Mouse (Mus musculus) left cerebral cortex, postnatal 10 days (tissue): ENCODE data around the gene Angptl4. TPM values are rescaled to one million over a fixed set of nuclear protein-coding genes. Genes with fewer than 3 reads are reported as not detected.
"Not testable (repeated sequence)": the region's sequence is repeated elsewhere in the genome, so short reads cannot be mapped to it uniquely, and the experiment has no call there.

ENCODE experiments used
- DNase-seq, 2 experiments: peaks; one replicate each; pipeline ENCODE4 v3.0.0; 2021 to 2022; ENCODE audit warnings: low spot score in 2 of 2, mixed read lengths in 1 of 2; ENCODE audit errors: extremely low spot score in 1 of 2
- intact Hi-C: fragments of 180-260 bp; cut with DNase I; formaldehyde crosslinking; loops from one replicate; pipeline ENCODE4 v1.15.1; 2025
- total RNA-seq, 2 experiments: library from RNA; stranded (reverse); gene quantifications; 2 replicates each; pipeline ENCODE4 v1.2.3; 2021

The Angptl4 gene
- total RNA-seq, 2 experiments from 2014 or later, result 5.2 to 9.1 TPM

DNA sequence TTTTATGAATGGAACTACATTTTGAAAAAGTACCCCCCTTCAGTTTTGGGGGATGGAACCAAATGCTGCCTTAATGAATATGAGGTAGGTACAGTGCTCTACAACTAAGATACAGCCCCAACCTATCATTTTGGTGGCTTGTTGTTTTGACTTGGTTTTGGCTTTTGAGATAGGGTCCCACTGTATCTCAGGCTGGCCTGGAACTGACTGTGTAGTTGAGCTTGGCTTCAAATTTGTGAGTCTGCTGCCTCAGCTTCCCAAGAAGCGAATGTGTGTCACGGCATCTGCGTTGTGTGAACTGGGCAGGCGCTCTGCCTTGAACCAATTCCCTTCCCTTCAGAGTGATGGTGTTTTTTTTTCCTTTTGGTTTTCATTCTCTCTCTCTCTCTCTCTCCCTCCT, 10.0 kb downstream of the Angptl4 start:
- intact Hi-C loops, result no loop called here
- DNase-seq, result no peak

DNA sequence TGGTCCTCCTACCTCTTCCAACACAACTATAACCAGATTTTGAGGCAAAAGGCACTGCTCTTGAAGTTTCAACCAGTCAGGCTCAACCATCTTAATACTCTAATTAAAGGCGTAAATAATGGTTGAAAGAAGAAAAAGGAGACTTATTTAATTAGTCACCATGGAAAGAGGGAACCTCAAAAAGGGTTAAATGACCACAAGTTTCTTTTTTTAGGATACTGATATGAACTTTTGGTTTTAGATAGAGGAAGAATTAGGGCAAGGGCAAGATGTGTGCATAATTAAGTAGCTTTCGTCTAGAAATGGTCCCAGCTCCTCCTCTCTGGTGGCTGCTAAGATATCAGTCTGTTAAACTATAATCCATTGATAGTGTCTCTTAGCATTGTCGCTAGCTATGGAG, 15.2 kb downstream of the Angptl4 start:
- intact Hi-C loops, result no loop called here
- no peak for DNase-seq

DNA sequence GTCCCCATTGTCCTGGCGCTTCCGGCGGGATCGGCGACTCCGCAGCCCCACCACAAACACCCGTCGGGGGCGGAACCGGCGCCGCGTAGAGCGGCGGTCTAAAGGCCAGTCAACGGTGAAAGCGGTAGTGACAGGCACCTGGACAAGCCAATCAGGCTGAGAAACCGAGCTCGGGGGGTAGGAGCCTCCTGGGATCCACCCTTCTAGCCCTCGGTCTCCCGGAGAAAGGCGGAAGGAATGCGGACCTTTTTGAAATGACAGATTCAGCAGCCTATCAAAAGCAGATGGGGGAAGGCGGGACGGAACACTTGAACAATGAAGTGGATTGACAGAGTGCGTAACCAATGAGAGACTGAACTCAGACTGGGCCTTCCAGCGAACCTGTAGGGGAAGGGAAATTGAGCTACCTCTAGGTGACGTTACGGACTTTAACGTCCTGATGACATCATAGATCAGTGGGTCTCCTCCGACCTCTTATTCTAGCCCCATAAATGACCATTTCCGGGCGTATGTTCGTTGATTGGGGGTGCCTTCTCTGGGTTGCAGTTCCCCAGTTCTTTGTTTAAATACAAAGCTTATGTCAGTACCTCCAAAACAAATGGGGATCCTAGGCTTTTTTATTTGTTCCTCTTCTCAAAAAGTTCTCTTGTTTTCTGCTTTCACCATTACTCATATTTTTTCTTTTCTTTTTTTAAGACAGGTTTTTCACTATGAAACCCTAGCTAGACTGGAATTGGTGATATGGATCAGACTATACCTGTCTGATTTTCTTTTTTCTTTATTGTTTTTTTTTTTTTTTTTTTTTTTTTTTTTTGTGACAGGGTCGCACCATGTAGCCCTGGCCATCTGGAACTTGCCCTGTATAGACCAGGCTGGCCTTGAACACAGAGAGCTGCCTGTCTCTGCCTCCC, 21.1 kb downstream of the Angptl4 start, which contains the start of gene Rab11b:
Gene Rab11b (minus strand): TSS at position 276 of the 911 bp plus-strand sequence.
- peak; percentile 99 to 100 for DNase-seq
- intact Hi-C loops, result no loop called here

DNA sequence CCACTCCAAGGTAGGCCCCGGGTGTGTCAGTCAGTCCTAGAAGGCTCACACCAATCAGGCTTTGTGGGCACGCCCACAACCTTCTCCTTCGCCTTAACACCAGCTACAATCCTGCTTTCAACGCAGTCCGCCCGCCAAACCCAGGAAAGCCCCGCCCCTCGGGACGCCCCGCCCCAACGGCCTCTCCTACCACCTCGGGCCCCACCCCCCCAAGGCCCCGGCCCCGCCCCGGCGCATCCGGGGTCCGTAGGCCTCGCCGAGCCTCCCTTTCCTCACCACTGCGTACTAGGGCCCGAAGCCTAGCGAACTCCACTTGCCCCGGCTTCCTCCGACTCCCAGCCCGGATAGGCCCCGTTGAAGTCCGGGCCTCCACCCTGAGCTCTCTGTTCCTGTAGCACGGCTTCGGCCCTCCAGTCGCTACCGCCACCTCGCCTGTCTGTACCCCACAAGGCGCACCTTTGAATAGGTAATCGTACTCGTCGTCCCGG, 21.8 kb downstream of the Angptl4 start:
- intact Hi-C loops, result no loop called here

DNA sequence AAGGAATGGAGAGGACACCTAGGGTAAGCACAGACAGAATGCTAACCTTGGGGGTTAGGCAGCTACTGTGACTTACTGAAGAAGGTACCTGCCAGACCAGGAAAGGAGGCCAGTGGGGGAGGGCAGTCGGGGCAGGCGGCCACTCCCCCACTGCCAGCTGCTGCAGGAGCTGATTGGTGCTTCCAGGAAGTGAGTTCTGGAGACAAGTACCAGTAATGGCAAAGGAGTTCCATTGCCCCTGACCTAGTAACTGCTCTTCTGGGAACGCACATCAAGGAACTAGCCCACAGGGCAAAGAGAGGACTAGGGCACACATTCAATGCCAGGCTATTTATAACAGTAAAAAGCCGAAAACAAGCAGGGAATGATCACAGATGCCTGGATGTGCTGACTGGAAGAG, 24.4 kb downstream of the Angptl4 start:
- no peak for DNase-seq
- intact Hi-C loops, result no loop called here

More for the DNA sequence above, 21.8 kb downstream of the Angptl4 start:
- peak; percentile 83 to 95 for DNase-seq

DNA sequence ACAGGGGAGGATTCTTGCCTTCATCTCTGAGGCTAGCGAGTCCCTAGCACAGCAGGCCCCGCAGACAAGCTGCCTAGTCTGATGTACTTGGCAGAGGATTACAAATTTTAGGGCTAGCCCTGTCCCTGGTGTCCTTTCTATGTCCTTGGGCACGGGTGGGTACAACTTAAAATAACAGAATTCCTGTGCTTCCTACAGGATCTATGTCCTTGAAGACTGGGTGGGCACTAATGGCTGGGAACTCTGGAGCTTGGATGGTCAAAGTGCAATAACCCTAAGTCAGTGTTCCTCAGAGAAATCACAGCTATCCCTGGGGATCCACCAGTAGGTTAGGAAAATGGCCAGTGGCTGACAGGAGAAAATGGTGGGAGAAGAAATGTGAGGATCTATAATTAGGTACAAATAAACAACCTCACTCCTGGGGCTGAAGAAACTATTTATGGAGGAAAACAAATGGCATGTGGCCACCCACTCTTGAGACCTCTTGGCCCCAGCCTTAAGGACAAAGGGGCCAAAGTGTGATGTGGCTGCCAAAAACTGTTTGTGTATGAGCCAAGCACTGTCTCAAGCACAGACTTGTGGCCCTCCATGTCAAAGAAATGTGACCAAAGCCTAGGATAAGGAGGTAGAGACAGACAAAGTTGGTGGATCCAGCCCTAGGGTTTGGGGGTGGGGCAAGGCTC, 25.4 kb downstream of the Angptl4 start:
- DNase-seq, result no peak
- intact Hi-C loops, result no loop called here

DNA sequence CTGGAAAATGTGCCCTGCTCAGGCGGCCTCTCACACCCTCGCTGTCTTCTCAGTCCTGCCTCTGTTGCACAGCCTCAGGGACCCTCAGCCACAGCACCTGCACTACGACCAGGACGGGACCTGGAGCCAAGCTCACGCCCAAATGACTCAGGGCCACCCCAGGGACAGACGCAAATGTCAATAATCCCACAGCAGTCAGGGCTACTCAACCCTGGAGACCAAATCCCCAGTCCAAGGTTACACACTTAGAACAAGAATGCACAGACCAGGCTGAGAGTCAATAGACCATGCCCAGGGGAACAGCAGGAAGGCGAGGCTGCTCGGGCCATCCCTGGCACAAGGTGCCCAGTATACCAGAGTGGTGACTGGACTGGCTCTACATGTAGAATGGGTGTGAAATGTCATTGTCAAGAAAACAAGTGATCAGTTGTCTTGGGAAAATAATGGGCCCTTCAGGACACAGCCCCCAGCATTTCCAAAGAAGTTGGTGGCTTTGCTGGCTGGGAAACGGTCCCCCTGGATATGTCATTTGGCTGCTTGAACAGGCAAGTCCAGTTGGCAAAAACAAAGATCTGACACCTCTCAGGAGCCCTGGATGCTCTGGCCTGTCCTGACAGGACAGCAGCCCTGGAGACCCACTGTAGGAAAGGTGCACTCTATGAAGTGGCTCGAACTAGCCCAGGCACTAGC, 26.1 kb downstream of the Angptl4 start:
- intact Hi-C loops, result no loop called here
- DNase-seq, result no peak

DNA sequence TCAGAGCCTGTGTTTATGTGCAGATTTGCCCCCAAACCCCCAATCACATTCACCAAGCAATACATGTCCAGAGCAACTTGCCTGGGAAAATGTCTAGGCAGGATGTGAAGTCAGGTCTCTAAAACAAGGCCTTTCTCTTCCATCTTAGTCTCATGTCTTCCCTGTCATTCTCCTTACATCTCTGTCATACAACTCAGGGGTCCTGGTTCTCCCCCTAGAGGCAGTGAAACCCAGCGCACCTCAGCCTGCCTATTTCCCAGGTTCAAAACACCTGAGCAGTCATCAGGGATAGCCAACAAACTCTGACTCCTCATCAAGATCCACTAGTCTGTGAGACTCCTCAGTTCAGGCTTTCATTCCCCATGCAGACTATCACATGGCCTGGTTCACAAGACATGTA, 27.0 kb downstream of the Angptl4 start:
- no peak for DNase-seq
- intact Hi-C loops, result no loop called here

DNA sequence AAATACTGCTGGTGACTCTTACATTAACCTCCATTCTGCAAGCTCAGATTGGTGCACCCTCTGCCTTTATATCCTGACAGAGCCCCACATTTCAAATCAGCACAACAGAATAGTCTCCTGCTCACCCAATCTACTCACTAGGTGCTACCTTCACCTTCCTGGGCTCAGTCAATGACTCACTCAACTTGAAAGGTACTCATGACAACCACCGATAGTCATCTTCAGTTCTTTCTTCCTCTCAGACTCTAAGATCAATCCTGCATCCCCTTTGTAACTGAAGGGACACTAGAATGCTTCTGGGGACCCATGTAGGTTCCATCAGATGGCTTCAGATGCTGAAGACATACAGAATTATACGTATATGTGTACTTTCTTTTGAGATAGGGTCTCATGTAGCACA, 29.3 kb downstream of the Angptl4 start:
- DNase-seq, result no peak
- intact Hi-C loops, result no loop called here

DNA sequence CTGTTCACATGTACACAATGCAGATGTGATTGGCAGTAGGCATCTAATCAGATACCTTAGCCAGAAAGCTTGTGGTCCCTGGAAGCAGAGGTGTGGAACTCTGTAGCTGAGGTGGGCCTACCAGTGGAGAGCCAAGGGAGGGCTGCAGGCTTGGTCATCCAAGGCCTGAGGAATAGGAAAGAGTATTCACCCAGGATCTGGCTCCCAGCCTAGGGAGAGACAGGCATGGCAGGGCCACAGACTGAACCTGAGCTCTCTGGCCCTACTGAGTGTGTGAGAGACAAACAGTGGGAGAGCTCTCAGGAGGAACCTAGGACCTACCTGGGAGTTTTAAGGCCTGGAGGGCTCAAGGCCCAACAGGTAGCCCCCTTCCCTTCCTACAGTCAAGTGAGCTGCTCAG, 30.4 kb downstream of the Angptl4 start:
- no peak for DNase-seq
- intact Hi-C loops, result no loop called here

DNA sequence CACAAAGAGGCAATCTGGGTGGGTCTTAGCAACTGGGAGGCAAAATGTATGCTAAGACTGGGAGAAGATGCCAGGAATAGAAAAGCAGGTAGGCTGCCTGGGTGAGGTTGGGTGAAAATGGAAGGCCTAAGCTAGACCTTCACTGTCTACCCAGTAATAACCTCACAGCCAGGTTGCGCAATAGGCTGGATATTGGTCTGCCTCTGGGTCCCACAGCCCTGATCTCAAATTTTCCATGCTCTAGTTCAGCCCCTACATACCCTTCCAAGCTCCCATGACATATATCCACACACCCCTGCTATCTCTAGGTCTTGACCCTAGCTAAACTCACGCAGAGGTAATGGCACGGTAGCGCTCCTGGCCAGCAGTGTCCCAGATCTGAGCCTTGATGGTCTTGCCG, 32.2 kb downstream of the Angptl4 start:
- intact Hi-C loops, result no loop called here
- DNase-seq, result no peak

DNA sequence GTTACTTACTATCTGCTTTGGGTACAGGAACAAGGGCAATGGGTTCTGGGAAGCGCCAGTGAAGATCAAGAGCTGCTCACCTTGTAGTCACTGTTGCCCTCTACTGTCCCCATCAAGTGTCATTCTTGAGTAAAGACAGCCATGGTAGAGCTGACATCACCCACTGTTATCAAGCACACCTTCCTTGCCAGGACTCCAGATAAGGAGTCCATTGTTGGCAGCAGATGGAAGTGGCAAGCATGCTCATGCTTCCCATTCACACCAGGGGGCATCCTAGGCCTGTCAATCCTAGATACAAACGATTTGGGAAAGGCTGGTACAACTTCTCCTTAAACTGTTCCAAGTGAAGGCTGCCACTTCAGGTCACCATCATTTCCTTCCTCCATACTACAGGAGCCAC, 35.6 kb downstream of the Angptl4 start:
- intact Hi-C loops, result no loop called here
- DNase-seq, result no peak

DNA sequence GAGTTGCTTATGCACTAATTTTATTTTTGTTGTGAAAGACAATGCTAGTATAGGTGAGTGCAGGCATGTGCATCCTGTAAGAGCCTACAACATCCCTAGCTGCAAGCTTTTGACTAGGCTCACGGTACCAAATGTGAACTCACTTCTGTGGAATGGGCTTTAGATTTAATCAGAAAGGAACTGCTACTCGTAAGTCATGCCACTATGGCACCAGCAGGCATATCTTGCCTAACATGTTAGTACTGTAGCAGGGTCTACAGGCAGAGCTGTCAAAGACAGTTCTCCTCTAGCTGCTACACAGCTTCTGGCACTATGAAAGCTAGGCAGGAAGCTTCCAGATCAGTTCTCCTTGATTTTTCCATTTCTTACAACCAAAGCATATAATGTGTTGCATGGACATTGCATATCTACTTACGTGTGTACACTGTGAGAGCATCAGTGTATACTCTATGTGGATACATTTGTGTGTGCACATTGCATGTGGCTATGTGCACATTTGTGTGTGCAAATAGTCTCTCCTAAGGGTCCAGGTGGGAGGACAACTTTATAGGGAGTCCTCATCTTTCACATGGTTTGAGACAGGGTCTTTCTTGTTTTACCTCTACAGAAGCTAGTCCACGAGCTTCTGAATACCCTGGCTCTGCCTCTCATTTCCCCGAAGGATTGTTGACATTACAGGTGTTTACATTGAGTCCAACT, 36.8 kb downstream of the Angptl4 start:
- intact Hi-C loops, result no loop called here
- DNase-seq, result no peak

DNA sequence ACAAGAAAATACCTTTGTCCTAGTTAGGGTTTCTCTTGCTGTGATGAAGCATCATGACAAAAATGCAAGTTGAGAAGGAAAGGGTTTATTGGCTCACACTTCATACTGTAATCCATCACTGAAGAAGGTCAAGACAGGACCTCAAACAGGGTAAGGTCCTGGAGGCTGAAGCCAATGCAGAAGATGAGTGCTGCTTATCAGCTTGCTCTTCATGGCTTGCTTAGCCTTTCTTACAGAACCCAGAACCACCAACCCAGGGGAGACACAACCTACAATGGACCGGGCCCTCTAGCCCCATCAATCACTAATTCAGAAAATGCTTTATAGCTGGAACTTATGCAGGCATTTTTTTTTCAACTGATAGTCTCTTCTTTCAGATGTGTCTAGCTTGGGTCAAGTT, 39.2 kb downstream of the Angptl4 start:
- DNase-seq, result no peak
- intact Hi-C loops, result no loop called here

DNA sequence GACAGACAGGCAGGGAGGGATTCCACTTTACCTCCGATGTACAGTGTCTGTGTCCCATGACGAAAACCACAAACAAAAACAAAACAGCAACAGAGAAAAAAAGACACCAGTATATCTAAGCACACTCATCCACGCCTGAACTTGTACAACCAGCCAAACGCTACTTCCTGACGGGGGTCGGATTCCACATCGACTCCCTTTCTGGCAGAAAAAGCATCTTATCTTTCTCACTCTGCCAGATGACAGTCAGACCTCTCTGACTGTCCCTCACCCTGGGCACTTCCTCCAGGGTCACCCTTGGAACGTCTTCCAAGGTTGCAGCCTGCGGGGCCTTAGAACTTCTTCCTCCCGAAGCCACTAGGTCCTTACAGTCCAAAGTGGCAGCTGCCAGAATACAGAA, 48.1 kb downstream of the Angptl4 start:
- DNase-seq, intact Hi-C loops: not testable (repeated sequence)

DNA sequence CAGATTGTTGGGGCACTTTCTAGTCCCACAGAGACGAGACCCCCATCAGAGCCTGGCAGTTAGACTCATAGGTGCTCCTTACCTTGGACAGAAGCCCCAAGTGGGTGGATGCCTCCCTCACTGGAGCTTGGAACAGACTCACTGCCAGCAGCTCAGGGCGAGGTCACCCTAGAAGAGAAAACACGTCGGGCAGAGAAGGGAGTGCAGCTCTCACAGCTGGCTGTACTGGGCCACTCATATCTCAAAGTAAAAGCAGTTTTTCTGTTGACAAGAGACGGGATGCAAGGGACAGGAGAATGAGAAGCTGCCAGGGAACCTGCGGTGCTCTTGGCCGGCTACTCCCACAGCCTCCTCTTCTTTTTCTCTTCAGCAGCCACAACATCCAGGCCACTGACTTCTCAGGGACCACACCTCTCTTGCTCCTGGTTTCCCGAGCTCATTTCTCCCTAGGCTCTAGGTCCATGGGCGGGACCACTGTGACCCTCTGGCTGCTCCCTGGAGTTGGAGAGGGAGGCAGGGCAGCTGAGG, 49.0 kb downstream of the Angptl4 start:
- intact Hi-C loops, DNase-seq: not testable (repeated sequence)

DNA sequence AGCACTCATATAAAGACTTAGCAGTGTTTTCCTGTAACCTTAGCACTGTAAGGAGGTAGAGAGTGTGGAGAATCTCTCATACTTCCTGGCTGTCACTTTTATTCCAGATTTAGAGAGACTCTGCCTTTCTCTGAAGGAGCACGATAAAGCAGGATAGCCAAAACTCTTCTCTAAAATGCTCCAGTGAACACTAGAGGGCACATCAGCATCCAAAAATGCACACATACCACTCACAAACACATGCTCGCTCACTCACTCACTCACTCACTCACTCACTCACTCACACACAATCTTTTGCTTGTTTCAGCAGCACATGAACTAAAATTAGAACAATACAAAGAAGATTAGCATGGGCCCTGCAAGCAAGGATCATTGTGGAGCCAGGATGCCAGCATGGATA, 52.4 kb downstream of the Angptl4 start:
- intact Hi-C loops, result loop anchor here (5.0 kb wide), 1 partner anchor 73 kb away; no protein-coding TSS in a partner anchor
- no peak for DNase-seq

DNA sequence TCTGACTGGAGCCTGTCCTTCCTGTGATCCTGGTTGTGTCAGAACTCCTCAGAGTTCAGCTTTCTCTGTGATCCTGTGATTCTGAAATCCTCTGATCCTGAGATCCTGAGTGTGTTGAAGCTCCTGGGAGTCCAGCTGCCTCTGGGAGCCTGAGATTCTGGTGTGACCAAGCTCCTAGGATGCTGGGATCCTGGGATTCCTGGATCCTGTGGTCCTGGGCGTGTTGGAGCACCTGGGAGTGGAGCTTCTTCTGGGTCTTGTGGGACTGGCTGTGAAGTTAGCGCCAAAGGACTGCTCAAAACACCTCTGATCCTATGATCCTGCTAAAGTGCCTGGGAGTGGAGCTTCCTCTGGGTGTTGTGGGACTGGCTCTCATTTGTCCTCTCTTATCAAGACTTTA, 53.2 kb downstream of the Angptl4 start:
- no peak for DNase-seq
- intact Hi-C loops, result loop anchor here (5.0 kb wide), 1 partner anchor 74 kb away; no protein-coding TSS in a partner anchor
